In genomic region chr1:183100245-183100644, GRCm38 (mm10) we compare ENCODE assay signal across 22 mouse cellular contexts.
"Had no signal": no experiment of that assay in that cellular context is flagged by ENCODE, and none has a peak within 500 bp of the region (broad histone marks: within the 10 kb centered on the region; RNA-seq: fewer than 3 reads in every experiment).

No protein-coding gene starts in this region.

- H3K9me3 ChIP-seq: lung, embryonic 15.5 days; megakaryocyte, embryonic 14.5 days; midbrain, embryonic 12.5 days; neural tube, embryonic 13.5 days; neural tube, embryonic 15.5 days; stomach, embryonic 15.5 days had no signal

- H3K27ac ChIP-seq: lung, embryonic 15.5 days; macrophage; midbrain, embryonic 12.5 days; neural tube, embryonic 13.5 days; neural tube, embryonic 15.5 days; stomach, embryonic 15.5 days had no signal

- ATAC-seq: liver, postnatal 0 days; lung, postnatal 0 days; midbrain, embryonic 16.5 days had no signal

- H3K4me2 ChIP-seq: lung, embryonic 15.5 days; midbrain, embryonic 12.5 days; neural tube, embryonic 13.5 days; neural tube, embryonic 15.5 days; stomach, embryonic 15.5 days had no signal

- H3K4me1 ChIP-seq: lung, embryonic 15.5 days; stomach, embryonic 15.5 days had no signal

- DNase-seq: liver, postnatal 0 days; lung, adult 2 months; lung, postnatal 14 days; lung, postnatal 36 days; midbrain, embryonic 14.5 days; retina, postnatal 1 day; right cerebral cortex, adult 18-20 months; right cerebral cortex, postnatal 25 days; right cerebral cortex, postnatal 4 days; thymus, adult 18-20 months; thymus, postnatal 14 days; thymus, postnatal 36 days had no signal

- H3K4me3 ChIP-seq: lung, embryonic 15.5 days; megakaryocyte, embryonic 14.5 days; midbrain, embryonic 12.5 days; myocyte; neural tube, embryonic 13.5 days; neural tube, embryonic 15.5 days; stomach, embryonic 15.5 days had no signal

- H3K9ac ChIP-seq: liver, postnatal 0 days; lung, embryonic 15.5 days; midbrain, embryonic 12.5 days; neural tube, embryonic 13.5 days; neural tube, embryonic 15.5 days; stomach, embryonic 15.5 days had no signal

- H3K27me3 ChIP-seq: lung, embryonic 15.5 days; midbrain, embryonic 12.5 days; neural tube, embryonic 13.5 days; neural tube, embryonic 15.5 days; stomach, embryonic 15.5 days had no signal
